Mouse (Mus musculus) thymus, adult 2 months (tissue): Measurements from ENCODE around the gene Ptgds.

Source experiments
- CTCF ChIP-seq: fragments of 200-500 bp; IDR thresholded peaks from 2 replicates; pipeline ENCODE4 v1.5.1; 2012; ENCODE audit warnings: mild to moderate bottlenecking, control low read depth, low read length, moderate library complexity, borderline replicate concordance; ENCODE audit not compliant: control insufficient read depth, poor library complexity, insufficient read depth; ENCODE audit errors: extremely low read depth
- POLR2A ChIP-seq: fragments of 200-500 bp; IDR thresholded peaks from 2 replicates; pipeline ENCODE4 v1.6.1; 2012; ENCODE audit warnings: mild to moderate bottlenecking, low read length, control low read depth, moderate library complexity; ENCODE audit not compliant: control insufficient read depth, poor library complexity, insufficient read depth; ENCODE audit errors: extremely low read depth

- TF ChIP-seq POLR2A: no peak
- TF ChIP-seq CTCF: no peak
Observed at GRCm38 (mm10) chr2:25505000-25505399, 35.2 kb upstream of the Ptgds start.
